Mouse (Mus musculus): ENCODE data around the gene Hmcn2. TPM values are rescaled to one million over a fixed set of nuclear protein-coding genes. Genes with fewer than 3 reads are reported as not detected.

Hmcn2 gene
- total and polyA plus RNA-seq, 2 experiments from 2014 or later = 0.24 to 0.33 TPM

DNA sequence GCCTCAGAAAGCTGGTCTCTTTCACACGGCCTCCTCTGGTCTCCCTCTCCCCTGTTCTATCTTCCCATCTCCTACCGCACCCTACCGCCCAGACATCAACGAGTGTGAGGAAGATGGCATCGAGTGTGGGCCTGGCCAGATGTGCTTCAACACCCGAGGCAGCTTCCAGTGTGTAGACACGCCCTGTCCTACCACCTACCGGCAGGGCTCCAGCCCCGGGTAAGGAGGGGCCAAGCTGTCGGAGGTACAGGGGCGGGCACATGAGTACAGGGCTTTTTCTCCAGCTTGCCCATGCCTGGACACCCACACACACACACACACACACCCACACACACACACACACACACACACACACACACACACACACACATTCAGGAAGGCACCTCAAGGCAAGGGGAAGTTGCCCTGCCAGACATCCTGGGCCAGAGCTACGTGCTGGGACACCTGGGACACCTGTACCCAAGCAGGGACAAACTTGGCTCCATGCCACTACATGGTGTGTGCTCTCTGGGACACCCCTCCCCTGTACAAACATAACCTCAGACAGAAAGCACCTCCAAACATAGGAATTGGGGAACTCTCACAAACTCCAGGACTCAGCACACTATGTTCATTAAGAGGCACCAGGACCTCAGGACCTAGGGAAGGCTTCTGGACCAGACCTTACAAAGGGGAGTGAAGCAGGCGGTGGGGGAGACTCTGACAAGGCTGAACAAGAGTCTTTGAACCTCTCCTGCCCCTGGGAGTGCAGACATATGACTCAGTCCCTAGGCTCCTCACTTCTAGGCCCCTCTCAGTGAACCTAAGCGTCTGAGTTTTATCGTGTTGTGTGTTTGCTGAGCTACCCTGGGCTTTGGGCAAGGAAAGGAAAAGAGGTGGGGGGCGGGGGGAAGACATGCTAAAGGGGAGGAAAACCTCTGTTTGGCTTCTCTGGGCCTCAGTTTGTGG lies 145.0 kb downstream of the Hmcn2 start:
- 54% methylated on average over 16 of the region's 16 CpGs for WGBS
- no peak for DNase-seq
- Histone ChIP-seq H3K4me1 (ENCODE audit: insufficient read depth) (no peaks in the 10 kb centered on the region), H3K36me3 (ENCODE audit: insufficient read depth) (no peaks in the 10 kb centered on the region), H3K27ac (ENCODE audit: low read depth, low read length) (no peak overlapping the region), H3K4me3 (ENCODE audit: low read depth, low read length) (no peak overlapping the region), H3K27me3 (ENCODE audit: insufficient read depth, low read length) (peaks cover 27% of the 10 kb centered on the region), H3K4me2 (ENCODE audit: low read depth) (peak overlapping the region; percentile 58), H3K9ac (no peak overlapping the region), H3K9me3 (ENCODE audit: low read length) (no peaks in the 10 kb centered on the region)
- TF ChIP-seq CTCF (IDR thresholded peaks at IDR 0.05; ENCODE audit: low read depth) = no peak
- no peak for ATAC-seq

DNA sequence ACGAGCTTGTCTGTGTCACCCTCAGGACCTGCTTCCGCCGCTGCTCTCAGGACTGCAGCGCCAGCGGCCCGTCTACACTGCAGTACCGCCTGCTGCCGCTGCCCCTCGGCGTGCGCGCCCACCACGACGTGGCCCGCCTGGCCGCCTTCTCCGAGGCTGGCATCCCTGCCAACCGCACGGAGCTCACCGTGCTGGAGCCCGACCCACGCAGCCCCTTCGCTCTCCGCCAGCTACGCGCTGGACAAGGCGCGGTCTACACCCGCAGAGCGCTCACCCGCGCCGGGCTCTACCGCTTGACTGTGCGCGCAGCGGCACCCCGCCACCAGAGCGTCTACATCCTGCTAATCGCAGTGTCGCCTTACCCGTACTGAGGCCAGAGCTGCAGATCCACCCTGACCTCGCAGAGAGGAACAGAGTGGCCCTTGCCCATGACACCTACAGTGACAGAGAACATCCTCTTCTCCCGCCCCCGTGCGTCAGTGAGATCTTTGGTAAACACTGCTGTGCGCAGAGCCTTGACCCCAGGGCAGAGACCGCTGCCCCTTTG lies 145.9 kb downstream of the Hmcn2 start:
- Histone ChIP-seq H3K9me3 (ENCODE audit: low read length) (no peaks in the 10 kb centered on the region), H3K4me2 (ENCODE audit: low read depth) (peak overlapping the region; percentile 58), H3K36me3 (ENCODE audit: insufficient read depth) (no peaks in the 10 kb centered on the region), H3K27me3 (ENCODE audit: insufficient read depth, low read length) (peaks cover 30% of the 10 kb centered on the region), H3K9ac (peak overlapping the region; percentile 54), H3K4me3 (ENCODE audit: low read depth, low read length) (peak overlapping the region; percentile 38), H3K4me1 (ENCODE audit: insufficient read depth) (no peaks in the 10 kb centered on the region), H3K27ac (ENCODE audit: low read depth, low read length) (no peak overlapping the region)
- peak; percentile 83 for TF ChIP-seq CTCF (IDR thresholded peaks at IDR 0.05; ENCODE audit: low read depth)
- WGBS = 4% methylated on average over 48 of the region's 48 CpGs
- DNase-seq = peak; percentile 78
- ATAC-seq = peak; percentile 85

DNA sequence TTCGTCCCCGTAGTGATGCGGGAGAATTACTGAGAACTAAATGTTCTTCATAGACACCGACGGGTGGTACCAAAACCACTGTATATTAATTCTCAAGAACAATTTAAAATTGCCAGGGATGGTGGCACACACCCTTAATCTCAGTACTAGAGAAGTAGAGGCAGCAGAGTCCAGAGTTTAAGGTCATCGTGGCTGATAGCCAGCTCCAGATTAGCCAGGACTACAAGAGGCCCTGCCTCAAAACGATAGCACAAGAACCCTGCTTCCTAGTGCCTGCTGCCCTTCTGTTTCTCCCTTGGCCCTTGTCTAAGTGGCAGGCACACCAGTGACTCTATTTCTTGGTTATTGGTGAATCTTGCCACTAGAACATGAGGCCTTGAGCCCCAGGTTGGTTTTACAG lies 146.7 kb downstream of the Hmcn2 start:
- DNase-seq (no peak), ATAC-seq (no peak)
- 86% methylated on average over 7 of the region's 7 CpGs for WGBS
- Histone ChIP-seq H3K9ac (no peak overlapping the region), H3K36me3 (ENCODE audit: insufficient read depth) (no peaks in the 10 kb centered on the region), H3K27ac (ENCODE audit: low read depth, low read length) (no peak overlapping the region), H3K27me3 (ENCODE audit: insufficient read depth, low read length) (peaks cover 30% of the 10 kb centered on the region), H3K4me3 (ENCODE audit: low read depth, low read length) (no peak overlapping the region), H3K9me3 (ENCODE audit: low read length) (no peaks in the 10 kb centered on the region), H3K4me2 (ENCODE audit: low read depth) (no peak overlapping the region), H3K4me1 (ENCODE audit: insufficient read depth) (no peaks in the 10 kb centered on the region)
- no peak for TF ChIP-seq CTCF (IDR thresholded peaks at IDR 0.05; ENCODE audit: low read depth)

DNA sequence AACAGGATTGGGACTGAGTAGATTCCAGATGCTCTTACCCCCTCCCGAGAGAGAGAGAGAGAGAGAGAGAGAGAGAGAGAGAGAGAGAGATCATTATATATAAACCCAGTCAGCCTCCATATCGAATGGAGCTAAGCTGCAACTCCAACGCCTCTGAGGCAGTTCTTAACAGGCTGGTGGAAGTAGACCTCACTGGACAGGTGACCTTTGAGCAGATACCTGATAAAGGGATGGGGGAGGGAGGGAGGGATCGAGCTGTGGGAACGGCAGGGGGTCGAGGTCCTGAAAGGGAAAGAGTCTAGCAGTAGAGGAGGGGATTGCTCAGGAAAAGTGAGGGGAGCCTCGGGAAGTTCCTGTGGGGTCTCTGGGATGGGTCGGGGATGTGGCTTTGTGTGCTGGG lies 147.8 kb downstream of the Hmcn2 start:
- no peaks in the 10 kb centered on the region for H3K9me3 ChIP-seq (ENCODE audit: low read length)
- no peak overlapping the region for H3K9ac ChIP-seq
- WGBS = 34% methylated on average over 8 of the region's 8 CpGs
- TF ChIP-seq CTCF (IDR thresholded peaks at IDR 0.05; ENCODE audit: low read depth) = no peak
- no peak overlapping the region for H3K27ac ChIP-seq (ENCODE audit: low read depth, low read length)
- no peak overlapping the region for H3K4me3 ChIP-seq (ENCODE audit: low read depth, low read length)
- H3K27me3 ChIP-seq (ENCODE audit: insufficient read depth, low read length) = peaks cover 30% of the 10 kb centered on the region
- H3K36me3 ChIP-seq (ENCODE audit: insufficient read depth) = no peaks in the 10 kb centered on the region
- ATAC-seq (no peak), DNase-seq (no peak)
- no peak overlapping the region for H3K4me2 ChIP-seq (ENCODE audit: low read depth)
- no peaks in the 10 kb centered on the region for H3K4me1 ChIP-seq (ENCODE audit: insufficient read depth)

DNA sequence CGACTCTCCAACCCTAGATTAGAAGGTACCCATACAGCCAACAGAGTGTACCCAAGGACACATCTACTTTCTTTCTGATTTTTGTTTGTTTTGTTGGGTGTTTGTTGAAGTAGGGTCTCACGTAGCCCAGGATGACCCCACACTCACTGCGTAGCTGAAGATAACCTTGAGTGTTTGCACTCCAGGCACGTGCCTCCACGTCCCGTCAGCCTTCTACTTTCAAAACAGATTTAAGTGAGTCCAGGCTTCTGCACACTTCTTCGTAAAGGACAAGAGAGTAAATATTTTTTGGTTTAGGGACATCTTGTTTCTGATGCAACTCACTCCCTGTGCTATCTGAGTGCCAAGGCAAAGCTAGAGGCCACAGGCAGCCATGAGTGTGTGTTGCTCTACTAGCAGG lies 149.0 kb downstream of the Hmcn2 start:
- Histone ChIP-seq H3K4me1 (ENCODE audit: insufficient read depth) (no peaks in the 10 kb centered on the region), H3K4me3 (ENCODE audit: low read depth, low read length) (no peak overlapping the region), H3K27me3 (ENCODE audit: insufficient read depth, low read length) (peaks cover 30% of the 10 kb centered on the region), H3K36me3 (ENCODE audit: insufficient read depth) (no peaks in the 10 kb centered on the region), H3K9me3 (ENCODE audit: low read length) (no peaks in the 10 kb centered on the region), H3K4me2 (ENCODE audit: low read depth) (no peak overlapping the region), H3K9ac (no peak overlapping the region), H3K27ac (ENCODE audit: low read depth, low read length) (no peak overlapping the region)
- ATAC-seq (no peak), DNase-seq (no peak)
- no peak for TF ChIP-seq CTCF (IDR thresholded peaks at IDR 0.05; ENCODE audit: low read depth)
- 87% methylated on average over 7 of the region's 7 CpGs for WGBS

DNA sequence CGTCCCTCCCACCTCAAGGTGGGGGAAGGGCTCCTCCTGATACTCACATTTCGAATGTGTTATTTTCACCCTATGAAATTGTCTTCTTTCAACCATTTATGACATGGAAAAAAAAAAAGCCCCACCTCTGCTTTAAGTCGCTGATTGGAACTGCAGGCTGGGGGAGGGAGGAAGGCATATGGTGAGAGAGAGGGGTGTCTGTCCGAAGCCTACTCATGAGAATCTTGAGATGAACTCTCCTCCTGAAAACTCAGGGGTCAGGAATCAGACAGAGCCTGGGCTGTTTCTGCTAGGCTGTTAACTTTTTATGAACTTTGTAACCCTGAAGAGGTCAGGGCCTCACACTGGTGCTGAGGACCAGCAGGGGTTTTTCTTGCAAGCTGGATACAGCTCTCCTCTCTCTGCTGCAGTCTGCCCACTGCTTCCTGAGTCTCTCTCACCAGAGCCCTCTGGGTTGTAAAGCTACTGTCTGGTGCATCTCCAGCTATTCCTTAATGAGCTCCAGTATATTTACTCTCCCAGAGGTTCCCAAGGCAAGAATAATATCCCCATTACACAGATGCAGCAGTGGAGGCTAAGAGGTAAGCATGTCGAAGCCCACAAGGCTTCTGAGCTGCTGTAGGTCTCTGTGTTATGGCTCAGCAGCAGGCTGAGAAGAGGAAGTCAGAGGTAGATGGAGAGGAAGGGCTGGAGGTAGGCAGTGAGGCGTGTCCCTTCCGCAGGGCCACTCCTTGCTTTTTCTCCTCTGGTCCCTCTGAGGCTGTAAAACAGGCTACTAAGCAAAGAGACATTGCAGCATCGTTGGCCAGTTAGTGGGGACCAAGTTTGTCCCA lies 149.7 kb downstream of the Hmcn2 start:
- H3K9me3 ChIP-seq (ENCODE audit: low read length) = no peaks in the 10 kb centered on the region
- no peaks in the 10 kb centered on the region for H3K4me1 ChIP-seq (ENCODE audit: insufficient read depth)
- no peak overlapping the region for H3K4me3 ChIP-seq (ENCODE audit: low read depth, low read length)
- peaks cover 29% of the 10 kb centered on the region for H3K27me3 ChIP-seq (ENCODE audit: insufficient read depth, low read length)
- no peaks in the 10 kb centered on the region for H3K36me3 ChIP-seq (ENCODE audit: insufficient read depth)
- 60% methylated on average over 8 of the region's 8 CpGs for WGBS
- no peak overlapping the region for H3K9ac ChIP-seq
- no peak for ATAC-seq
- no peak overlapping the region for H3K4me2 ChIP-seq (ENCODE audit: low read depth)
- H3K27ac ChIP-seq (ENCODE audit: low read depth, low read length) = no peak overlapping the region
- no peak for DNase-seq
- no peak for TF ChIP-seq CTCF (IDR thresholded peaks at IDR 0.05; ENCODE audit: low read depth)

Data from forebrain, postnatal 0 days (tissue).